23 mouse cellular contexts compared by ENCODE assay signal in genomic region chr12:67722033-67722800, GRCm38 (mm10).
DNase-seq lines count a peak whose midpoint lies in the region; ATAC-seq and TF ChIP-seq lines count a peak whose summit lies in the region.
"Had no signal": no experiment of that assay in that cellular context is flagged by ENCODE, and none has a peak within 500 bp of the region (broad histone marks: within the 10 kb centered on the region; RNA-seq: fewer than 3 reads in every experiment).

No protein-coding gene starts in this region.

- H3K4me2 ChIP-seq in intestine, embryonic 15.5 days (replicated peaks), result no peak overlapping the region
- no peak overlapping the region for H3K4me2 ChIP-seq in intestine, postnatal 0 days (replicated peaks; ENCODE audit: low read depth)
- no peak overlapping the region for H3K4me2 ChIP-seq in lung, embryonic 16.5 days (ENCODE audit: low read depth, low read length)
- no peak overlapping the region for H3K4me2 ChIP-seq in stomach, embryonic 16.5 days (ENCODE audit: low read depth, low read length)
- H3K4me2 ChIP-seq: embryonic facial prominence, embryonic 12.5 days; embryonic facial prominence, embryonic 15.5 days; heart, embryonic 11.5 days; hindbrain, embryonic 12.5 days had no signal

- peak; percentile 55 for ATAC-seq in intestine, embryonic 15.5 days
- no peak for ATAC-seq in intestine, postnatal 0 days
- peak; percentile 80 for ATAC-seq in lung, embryonic 16.5 days (ENCODE audit: low read depth)
- ATAC-seq in megakaryocyte, adult 5-6 weeks (ENCODE audit: poor library complexity, severe bottlenecking), result no peak
- ATAC-seq in stomach, embryonic 16.5 days (ENCODE audit: insufficient read depth, low FRiP score), result peak; percentile 74
- ATAC-seq: activated CD4-positive, CD25-positive, alpha-beta regulatory T cell, adult 4 months; forebrain, embryonic 14.5 days; forebrain, postnatal 0 days had no signal

- no peaks in the 10 kb centered on the region for H3K27me3 ChIP-seq in intestine, embryonic 15.5 days (replicated peaks)
- H3K27me3 ChIP-seq in intestine, postnatal 0 days (replicated peaks; ENCODE audit: control insufficient read depth, insufficient read depth, low read length), result no peaks in the 10 kb centered on the region
- no peaks in the 10 kb centered on the region for H3K27me3 ChIP-seq in lung, embryonic 16.5 days (ENCODE audit: control insufficient read depth, insufficient read depth, low read depth, low read length)
- no peaks in the 10 kb centered on the region for H3K27me3 ChIP-seq in megakaryocyte, embryonic 14.5 days (replicated peaks)
- H3K27me3 ChIP-seq in stomach, embryonic 16.5 days (ENCODE audit: control insufficient read depth, insufficient read depth, low read length), result no peaks in the 10 kb centered on the region
- H3K27me3 ChIP-seq: embryonic facial prominence, embryonic 12.5 days; embryonic facial prominence, embryonic 15.5 days; hindbrain, embryonic 12.5 days had no signal

- H3K36me3 ChIP-seq in intestine, embryonic 15.5 days, result no peaks in the 10 kb centered on the region
- H3K36me3 ChIP-seq in intestine, postnatal 0 days (ENCODE audit: control insufficient read depth, insufficient read depth), result no peaks in the 10 kb centered on the region
- no peaks in the 10 kb centered on the region for H3K36me3 ChIP-seq in lung, embryonic 16.5 days (ENCODE audit: control insufficient read depth, insufficient read depth, low read length)
- no peaks in the 10 kb centered on the region for H3K36me3 ChIP-seq in megakaryocyte, embryonic 14.5 days (replicated peaks; ENCODE audit: low read length)
- H3K36me3 ChIP-seq in stomach, embryonic 16.5 days (ENCODE audit: control insufficient read depth, insufficient read depth, low read length), result no peaks in the 10 kb centered on the region
- H3K36me3 ChIP-seq: embryonic facial prominence, embryonic 12.5 days; embryonic facial prominence, embryonic 15.5 days; hindbrain, embryonic 12.5 days had no signal

- 0 out of 2 replicates have a peak overlapping the region, but pooled peaks have one; percentile 0 for H3K27ac ChIP-seq in intestine, embryonic 15.5 days
- no peak overlapping the region for H3K27ac ChIP-seq in intestine, postnatal 0 days (ENCODE audit: low read depth, low read length)
- H3K27ac ChIP-seq in lung, embryonic 16.5 days (ENCODE audit: low read length), result peak overlapping the region; percentile 49
- H3K27ac ChIP-seq in stomach, embryonic 16.5 days (ENCODE audit: low read length), result peak overlapping the region; percentile 63
- H3K27ac ChIP-seq: embryonic facial prominence, embryonic 12.5 days; embryonic facial prominence, embryonic 15.5 days; gastrocnemius, adult 2 months; hindbrain, embryonic 12.5 days had no signal

- no peaks in the 10 kb centered on the region for H3K9me3 ChIP-seq in intestine, embryonic 15.5 days
- no peaks in the 10 kb centered on the region for H3K9me3 ChIP-seq in intestine, postnatal 0 days (ENCODE audit: control insufficient read depth)
- H3K9me3 ChIP-seq in lung, embryonic 16.5 days (ENCODE audit: control insufficient read depth, low read length), result no peaks in the 10 kb centered on the region
- H3K9me3 ChIP-seq in megakaryocyte, embryonic 14.5 days, result peaks cover 5% of the 10 kb centered on the region; the same call in 1 of the 2 replicates
- H3K9me3 ChIP-seq in stomach, embryonic 16.5 days (replicated peaks; ENCODE audit: control insufficient read depth, low read length), result no peaks in the 10 kb centered on the region
- H3K9me3 ChIP-seq: embryonic facial prominence, embryonic 12.5 days; embryonic facial prominence, embryonic 15.5 days; hindbrain, embryonic 12.5 days had no signal

- H3K4me3 ChIP-seq in intestine, embryonic 15.5 days (replicated peaks), result no peak overlapping the region
- no peak overlapping the region for H3K4me3 ChIP-seq in intestine, postnatal 0 days (ENCODE audit: low read depth, low read length)
- H3K4me3 ChIP-seq in lung, embryonic 16.5 days (ENCODE audit: low read length), result no peak overlapping the region
- peak overlapping the region; percentile 53 for H3K4me3 ChIP-seq in megakaryocyte, embryonic 14.5 days (replicated peaks)
- no peak overlapping the region for H3K4me3 ChIP-seq in stomach, embryonic 16.5 days (replicated peaks; ENCODE audit: low read length)
- H3K4me3 ChIP-seq: embryonic facial prominence, embryonic 12.5 days; embryonic facial prominence, embryonic 15.5 days; gastrocnemius, adult 2 months; hindbrain, embryonic 12.5 days had no signal

- no peak for DNase-seq in lung, postnatal 14 days
- DNase-seq in left cerebral cortex, adult 11 months (ENCODE audit: low spot score), result no peak
- DNase-seq: adrenal gland, postnatal 10 days; adrenal gland, postnatal 36 days; cerebellum, adult 18-20 months; cerebellum, adult 9-10 months; cerebellum, postnatal 14 days; forebrain, postnatal 0 days; gastrocnemius, adult 2 months; gastrocnemius, postnatal 14 days; heart, adult 11 months had no signal

- H3K4me1 ChIP-seq in intestine, embryonic 15.5 days (replicated peaks), result no peaks in the 10 kb centered on the region
- no peaks in the 10 kb centered on the region for H3K4me1 ChIP-seq in intestine, postnatal 0 days (replicated peaks; ENCODE audit: control insufficient read depth, insufficient read depth, low read length)
- no peaks in the 10 kb centered on the region for H3K4me1 ChIP-seq in lung, embryonic 16.5 days (replicated peaks; ENCODE audit: control insufficient read depth, insufficient read depth, low read length)
- no peaks in the 10 kb centered on the region for H3K4me1 ChIP-seq in megakaryocyte, embryonic 14.5 days
- H3K4me1 ChIP-seq in stomach, embryonic 16.5 days (ENCODE audit: control insufficient read depth, insufficient read depth, low read length), result no peaks in the 10 kb centered on the region
- H3K4me1 ChIP-seq: embryonic facial prominence, embryonic 12.5 days; embryonic facial prominence, embryonic 15.5 days; hindbrain, embryonic 12.5 days had no signal

- H3K9ac ChIP-seq in intestine, embryonic 15.5 days, result no peak overlapping the region
- H3K9ac ChIP-seq in intestine, postnatal 0 days (ENCODE audit: low read depth, low read length), result no peak overlapping the region
- H3K9ac ChIP-seq in lung, embryonic 16.5 days (ENCODE audit: low read length), result no peak overlapping the region
- H3K9ac ChIP-seq in stomach, embryonic 16.5 days (ENCODE audit: low read length), result no peak overlapping the region
- H3K9ac ChIP-seq: embryonic facial prominence, embryonic 12.5 days; embryonic facial prominence, embryonic 15.5 days; forebrain, postnatal 0 days; hindbrain, embryonic 12.5 days had no signal

- no peak for TF ChIP-seq CTCF in intestine, postnatal 0 days (IDR thresholded peaks at IDR 0.05; ENCODE audit: low read depth)

- 61% methylated on average over 6 of the region's 6 CpGs for WGBS in intestine, embryonic 15.5 days
- 62% methylated on average over 6 of the region's 6 CpGs for WGBS in intestine, postnatal 0 days
- 41% methylated on average over 6 of the region's 6 CpGs for WGBS in lung, embryonic 16.5 days
- WGBS in stomach, embryonic 16.5 days, result 59% methylated on average over 6 of the region's 6 CpGs

Comparison
In these comparisons a context has a peak if more than half of its experiments do, and no peak if none do; other contexts are left out.
1. ATAC-seq: peak in intestine, embryonic 15.5 days (single experiment), lung, embryonic 16.5 days (single experiment) and stomach, embryonic 16.5 days (single experiment); none in intestine, postnatal 0 days (single experiment) and megakaryocyte, adult 5-6 weeks (single experiment).